Mouse (Mus musculus) thymus, adult 2 months (tissue): ENCODE measurements at regions not wholly inside any gene's neighbourhood (a gene's known extent, or its start where the extent isn't known, plus 50 kb on each side); places are given as distances from the start of the nearest gene placed in this dataset.

ENCODE experiments used
- CTCF ChIP-seq: fragments of 200-500 bp; IDR thresholded peaks from 2 replicates; pipeline ENCODE4 v1.5.1; 2012; ENCODE audit warnings: mild to moderate bottlenecking, control low read depth, low read length, moderate library complexity, borderline replicate concordance; ENCODE audit not compliant: control insufficient read depth, poor library complexity, insufficient read depth; ENCODE audit errors: extremely low read depth
- POLR2A ChIP-seq: fragments of 200-500 bp; IDR thresholded peaks from 2 replicates; pipeline ENCODE4 v1.6.1; 2012; ENCODE audit warnings: mild to moderate bottlenecking, low read length, control low read depth, moderate library complexity; ENCODE audit not compliant: control insufficient read depth, poor library complexity, insufficient read depth; ENCODE audit errors: extremely low read depth

GRCm38 (mm10) chr2:71670228-71670790 is 75.1 kb upstream of the Itga6 start:
- TF ChIP-seq CTCF, result no peak
- TF ChIP-seq POLR2A, result no peak
